Mouse (Mus musculus) adrenal gland, postnatal 10 days (tissue): Measurements from ENCODE around the gene Kat6b. TPM values are rescaled to one million over a fixed set of nuclear protein-coding genes. Genes with fewer than 3 reads are reported as not detected.

ENCODE experiments used
- DNase-seq: peaks from one replicate; pipeline ENCODE4 v3.0.0; 2021; ENCODE audit warnings: mixed read lengths
- total RNA-seq, 2 experiments: library from RNA; stranded (reverse); gene quantifications; 2 replicates each; pipeline ENCODE4 v1.2.3; 2021

Kat6b gene
- total RNA-seq, 2 experiments from 2014 or later, result 31.7 to 51.3 TPM

- no peak for DNase-seq
Measured at GRCm38 (mm10) chr14:21523234-21523633, 42.0 kb downstream of the Kat6b start.

GRCm38 (mm10) chr14:21523851-21524441 lies 42.7 kb downstream of the Kat6b start:
- DNase-seq, result no peak

- DNase-seq, result no peak
Measured at GRCm38 (mm10) chr14:21525674-21526073, 44.4 kb downstream of the Kat6b start.

- DNase-seq, result no peak
Measured at GRCm38 (mm10) chr14:21533566-21533965, 52.3 kb downstream of the Kat6b start.

- DNase-seq, result no peak
Measured at GRCm38 (mm10) chr14:21534066-21534465, 52.8 kb downstream of the Kat6b start.

- DNase-seq, result no peak
Measured at GRCm38 (mm10) chr14:21534542-21535272, 53.5 kb downstream of the Kat6b start.

- no peak for DNase-seq
Measured at GRCm38 (mm10) chr14:21536485-21537181, 55.4 kb downstream of the Kat6b start.

- no peak for DNase-seq
Measured at GRCm38 (mm10) chr14:21537838-21538237, 56.6 kb downstream of the Kat6b start.

GRCm38 (mm10) chr14:21539731-21540130 lies 58.5 kb downstream of the Kat6b start:
- no peak for DNase-seq

- no peak for DNase-seq
Measured at GRCm38 (mm10) chr14:21540361-21540760, 59.1 kb downstream of the Kat6b start.

- DNase-seq, result no peak
Measured at GRCm38 (mm10) chr14:21545529-21545928, 64.3 kb downstream of the Kat6b start.

GRCm38 (mm10) chr14:21546351-21546750 lies 65.1 kb downstream of the Kat6b start:
- DNase-seq, result no peak

GRCm38 (mm10) chr14:21547297-21547696 lies 66.1 kb downstream of the Kat6b start:
- DNase-seq, result no peak

- DNase-seq, result no peak
Measured at GRCm38 (mm10) chr14:21547965-21548364, 66.7 kb downstream of the Kat6b start.

GRCm38 (mm10) chr14:21548952-21549607 lies 67.8 kb downstream of the Kat6b start:
- DNase-seq, result no peak

GRCm38 (mm10) chr14:21549608-21550115 lies 68.4 kb downstream of the Kat6b start:
- no peak for DNase-seq

GRCm38 (mm10) chr14:21550576-21550975 lies 69.3 kb downstream of the Kat6b start:
- DNase-seq, result no peak

GRCm38 (mm10) chr14:21551655-21552054 lies 70.4 kb downstream of the Kat6b start:
- no peak for DNase-seq

GRCm38 (mm10) chr14:21552958-21553357 lies 71.7 kb downstream of the Kat6b start:
- no peak for DNase-seq

- no peak for DNase-seq
Measured at GRCm38 (mm10) chr14:21554046-21554445, 72.8 kb downstream of the Kat6b start.

GRCm38 (mm10) chr14:21558440-21559131 lies 77.4 kb downstream of the Kat6b start:
- DNase-seq, result no peak

- no peak for DNase-seq
Measured at GRCm38 (mm10) chr14:21559447-21559846, 78.2 kb downstream of the Kat6b start.
